Mouse (Mus musculus) gastrocnemius, adult 2 months (tissue): ENCODE measurements around the gene Tbck. TPM values are rescaled to one million over a fixed set of nuclear protein-coding genes. Genes with fewer than 3 reads are reported as not detected.

Source experiments
- DNase-seq: peaks from one replicate; pipeline ENCODE4 v3.0.0; 2022
- H3K27ac ChIP-seq: fragments of 200-600 bp; 2 replicates; pipeline ENCODE4 v1.8.1; 2022; ENCODE audit warnings: mild to moderate bottlenecking
- H3K4me3 ChIP-seq: fragments of 200-600 bp; 2 replicates; pipeline ENCODE4 v1.8.1; 2022; ENCODE audit warnings: mild to moderate bottlenecking, moderate library complexity
- CTCF ChIP-seq: fragments of 200-600 bp; IDR thresholded peaks from 2 replicates; pipeline ENCODE4 v1.8.1; 2022; ENCODE audit warnings: antibody characterized with exemption, mild to moderate bottlenecking, moderate library complexity
- intact Hi-C: fragments of 180-260 bp; cut with DNase I; formaldehyde crosslinking; loops from one replicate; pipeline ENCODE4 v1.15.1; 2025
- total RNA-seq, 2 experiments: library from RNA; stranded (reverse); gene quantifications; 2 replicates each; pipeline ENCODE4 v1.2.3; 2021

Tbck gene
- total RNA-seq, 2 experiments from 2014 or later: 9.6 to 9.8 TPM

DNA sequence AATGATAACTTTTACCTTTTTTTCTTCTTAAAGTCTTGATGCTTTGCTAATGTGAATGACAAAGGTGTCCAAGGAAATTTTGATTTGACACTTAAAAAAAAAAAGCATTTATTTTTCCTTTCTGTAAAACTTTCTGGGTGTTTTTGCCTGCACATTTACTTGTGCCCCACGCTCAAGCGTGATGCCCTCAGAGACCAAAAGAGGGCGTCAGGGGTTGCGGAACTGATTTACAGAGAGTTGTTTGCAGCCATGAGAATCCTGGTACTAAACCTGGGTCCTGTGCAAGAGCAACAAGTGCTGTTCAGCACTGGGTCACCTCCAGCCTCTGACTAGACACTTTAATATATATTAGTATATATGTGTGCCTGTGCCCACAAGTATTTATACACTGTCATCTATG is 23.0 kb downstream of the Tbck start:
- no peak for TF ChIP-seq CTCF
- intact Hi-C loops: no loop called here
- no peak for DNase-seq
- H3K4me3 ChIP-seq: no peak overlapping the region
- no peak overlapping the region for H3K27ac ChIP-seq

DNA sequence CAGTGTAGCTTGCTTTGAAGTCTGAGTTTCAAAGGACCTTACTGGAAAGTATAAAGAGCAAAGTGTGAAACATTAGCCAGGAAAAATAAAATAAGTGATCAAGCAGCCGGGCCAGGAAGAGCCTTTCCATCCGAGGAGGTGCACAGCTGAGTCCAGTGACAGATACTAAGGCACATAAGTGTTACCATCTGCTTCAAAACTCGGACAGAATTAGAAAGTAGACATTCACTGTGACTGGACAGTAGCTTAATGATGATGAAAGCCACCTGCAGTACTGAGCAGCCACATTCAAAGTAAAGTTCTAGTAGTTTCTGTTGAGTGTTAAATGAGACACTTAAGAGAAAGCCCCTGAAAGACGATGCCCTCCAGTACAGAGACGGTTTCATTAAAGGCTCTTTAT is 30.0 kb downstream of the Tbck start:
- H3K4me3 ChIP-seq: no peak overlapping the region
- H3K27ac ChIP-seq: no peak overlapping the region
- DNase-seq: no peak
- TF ChIP-seq CTCF: no peak
- intact Hi-C loops: no loop called here

DNA sequence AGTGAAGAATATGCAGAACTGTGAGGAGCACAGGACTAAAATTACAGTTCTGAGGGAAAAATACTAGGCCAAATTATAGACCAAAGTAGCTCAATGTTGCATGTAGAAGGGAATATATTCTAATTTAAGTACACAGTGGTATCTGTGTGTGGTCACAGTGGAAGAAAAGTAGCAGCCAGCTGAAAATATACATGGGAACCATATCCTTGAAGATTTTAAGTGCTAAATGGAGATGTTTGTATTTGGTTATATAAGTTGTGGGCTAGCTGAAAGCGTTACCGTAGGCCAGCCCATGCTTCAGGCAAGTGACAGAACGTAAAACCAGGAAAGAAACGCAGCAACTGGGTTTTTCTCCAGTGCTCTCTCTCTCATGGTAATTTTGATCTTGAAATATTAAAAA is 33.4 kb downstream of the Tbck start:
- TF ChIP-seq CTCF: no peak
- intact Hi-C loops: no loop called here
- H3K27ac ChIP-seq: no peak overlapping the region
- no peak overlapping the region for H3K4me3 ChIP-seq
- no peak for DNase-seq

DNA sequence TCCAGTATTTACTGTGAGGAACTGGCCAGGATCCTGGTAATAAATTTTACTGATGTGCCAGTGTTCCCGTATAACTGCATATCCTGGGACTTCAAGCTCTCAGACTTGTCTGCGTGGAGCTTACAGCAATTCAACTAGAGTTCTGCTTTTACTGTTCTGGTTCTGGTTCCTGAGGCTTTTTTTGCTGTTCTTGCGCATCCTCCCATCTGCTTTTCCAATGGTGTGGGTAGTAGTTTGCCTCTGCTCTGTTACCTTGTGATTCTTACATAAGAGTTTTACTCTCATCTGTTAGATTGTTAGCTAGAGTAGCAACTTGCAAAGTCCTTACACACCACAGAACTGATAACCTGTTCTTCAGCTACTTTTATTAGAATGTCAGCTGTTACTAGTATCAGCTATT is 40.4 kb downstream of the Tbck start:
- Histone ChIP-seq H3K4me3 (no peak overlapping the region), H3K27ac (no peak overlapping the region)
- intact Hi-C loops: no loop called here
- DNase-seq: no peak
- no peak for TF ChIP-seq CTCF

DNA sequence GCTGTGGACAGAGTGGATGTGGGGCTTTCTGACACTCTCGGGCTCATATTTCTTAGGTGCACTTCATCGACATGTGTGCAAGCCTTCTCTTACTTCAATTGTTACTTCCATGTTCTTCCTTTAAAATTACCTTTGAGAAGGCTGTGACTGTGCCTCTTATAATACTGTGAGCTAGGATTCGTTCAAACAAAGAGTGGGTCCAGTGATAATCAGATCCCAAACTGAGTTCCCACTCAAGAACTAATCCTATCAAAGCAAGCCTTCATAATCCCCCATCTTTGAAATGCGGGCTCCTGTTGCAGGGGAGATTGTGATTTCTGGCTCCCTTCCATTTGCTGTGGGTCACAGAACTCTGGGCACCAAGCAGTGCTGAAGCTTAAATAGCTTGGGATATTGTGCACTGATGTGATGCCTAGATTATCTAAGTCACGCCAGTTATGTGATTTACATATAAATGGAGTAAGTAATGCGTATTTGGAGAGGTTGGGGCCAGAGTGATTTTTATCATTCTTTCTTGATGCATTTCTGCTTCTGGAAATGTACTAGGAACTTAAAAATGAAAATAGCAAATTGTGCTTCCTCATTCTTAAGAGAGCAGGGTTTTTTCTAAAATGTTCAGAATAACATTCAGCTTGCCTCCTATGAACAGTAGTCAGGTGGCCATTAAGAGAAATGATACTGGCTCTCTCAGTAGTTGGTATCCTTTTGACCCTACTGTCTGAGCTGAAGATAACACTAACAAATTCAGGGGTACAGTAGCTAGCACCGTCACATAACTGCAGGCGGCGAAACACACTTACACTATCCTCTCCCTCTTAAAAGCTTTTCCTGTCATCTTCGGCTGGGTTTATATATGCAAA is 60.6 kb downstream of the Tbck start:
- DNase-seq: no peak
- Histone ChIP-seq H3K4me3 (no peak overlapping the region), H3K27ac (no peak overlapping the region)
- no peak for TF ChIP-seq CTCF
- intact Hi-C loops: loop anchor here (5.0 to 10.0 kb wide), 2 partner anchors 340 to 528 kb away; no protein-coding TSS in a partner anchor

DNA sequence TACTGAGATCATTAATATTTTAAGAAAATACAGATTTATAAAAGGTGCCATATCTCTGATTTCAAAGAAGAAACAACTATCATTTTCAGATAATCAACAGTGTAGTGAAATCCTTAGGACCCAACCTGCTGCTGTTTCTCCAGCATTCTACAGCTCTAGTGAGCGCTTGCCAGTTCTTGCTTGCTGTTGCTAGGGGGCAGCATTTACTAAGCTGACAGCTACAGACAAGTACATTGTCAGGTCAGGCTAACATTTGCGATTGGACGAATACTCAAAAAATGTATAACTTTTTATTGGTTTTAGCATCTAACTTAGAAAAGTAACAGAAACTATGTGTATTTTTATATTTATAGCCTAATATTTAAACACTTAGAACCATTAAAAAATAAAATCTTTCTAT is 63.1 kb downstream of the Tbck start:
- Histone ChIP-seq H3K4me3 (no peak overlapping the region), H3K27ac (no peak overlapping the region)
- peak; percentile 38 for DNase-seq
- peak; percentile 81 for TF ChIP-seq CTCF
- intact Hi-C loops: loop anchor here (5.0 to 10.0 kb wide), 2 partner anchors 338 to 525 kb away; no protein-coding TSS in a partner anchor

DNA sequence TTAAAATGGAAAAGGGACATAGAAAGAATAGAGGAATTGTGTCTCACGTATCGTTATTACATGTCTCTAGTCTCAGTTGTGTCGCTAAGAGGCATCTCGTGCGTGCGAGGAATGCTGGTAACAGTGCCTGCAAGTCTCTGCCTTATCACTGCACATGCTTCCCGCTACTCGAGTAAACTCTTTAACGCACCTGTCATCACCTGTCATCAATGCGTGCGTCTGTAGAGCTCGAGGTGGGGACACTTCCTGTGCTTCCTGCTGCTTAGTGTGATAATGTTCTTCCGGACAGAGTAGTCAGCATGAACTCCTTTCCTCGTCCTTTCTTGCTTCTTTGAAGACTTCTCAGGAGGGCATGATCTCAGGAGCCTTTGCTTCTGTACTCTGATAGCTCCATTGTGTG is 63.8 kb downstream of the Tbck start:
- DNase-seq: no peak
- Histone ChIP-seq H3K27ac (no peak overlapping the region), H3K4me3 (no peak overlapping the region)
- intact Hi-C loops: loop anchor here (5.0 to 10.0 kb wide), 2 partner anchors 337 to 525 kb away; no protein-coding TSS in a partner anchor
- TF ChIP-seq CTCF: no peak

DNA sequence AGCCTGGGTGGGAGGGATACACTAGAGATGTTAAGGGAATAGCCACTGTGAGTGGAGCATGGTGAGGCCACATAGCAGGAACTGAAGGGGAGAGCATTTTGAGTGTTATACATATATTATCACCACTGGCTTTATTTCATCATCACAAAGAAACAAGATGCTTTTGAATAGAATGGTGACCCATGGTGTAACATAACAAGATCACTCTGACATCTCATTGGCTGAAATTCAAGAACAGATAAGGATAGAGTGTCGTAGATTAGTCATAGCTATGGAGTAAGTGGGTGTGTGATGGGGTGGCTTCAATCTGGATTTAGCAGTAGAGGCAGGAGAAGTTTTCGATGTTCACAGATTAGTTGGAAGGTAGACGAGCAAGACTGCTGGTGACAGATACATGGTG is 64.8 kb downstream of the Tbck start:
- intact Hi-C loops: loop anchor here (5.0 to 10.0 kb wide), 2 partner anchors 336 to 524 kb away; no protein-coding TSS in a partner anchor
- no peak overlapping the region for H3K27ac ChIP-seq
- no peak for TF ChIP-seq CTCF
- no peak overlapping the region for H3K4me3 ChIP-seq
- DNase-seq: no peak

DNA sequence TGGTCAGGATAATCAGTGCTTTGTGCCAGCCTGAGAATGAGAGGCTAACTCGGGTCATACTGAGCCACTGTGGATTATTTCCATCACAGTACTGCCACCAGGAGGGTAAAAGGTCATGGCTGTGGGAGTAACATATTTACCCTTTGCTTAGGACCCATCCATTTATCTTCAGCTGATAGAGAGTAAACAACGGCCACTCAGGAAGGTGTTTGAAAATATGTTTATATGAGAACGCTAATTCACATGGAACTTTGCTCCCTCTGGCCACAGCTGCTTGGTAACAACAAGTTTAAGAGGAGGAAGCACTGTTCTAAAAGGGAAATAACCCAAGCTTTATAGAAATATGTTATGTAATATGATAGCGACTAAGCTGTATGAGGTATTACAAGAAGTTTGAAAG is 68.8 kb downstream of the Tbck start:
- intact Hi-C loops: no loop called here
- no peak for DNase-seq
- no peak overlapping the region for H3K4me3 ChIP-seq

DNA sequence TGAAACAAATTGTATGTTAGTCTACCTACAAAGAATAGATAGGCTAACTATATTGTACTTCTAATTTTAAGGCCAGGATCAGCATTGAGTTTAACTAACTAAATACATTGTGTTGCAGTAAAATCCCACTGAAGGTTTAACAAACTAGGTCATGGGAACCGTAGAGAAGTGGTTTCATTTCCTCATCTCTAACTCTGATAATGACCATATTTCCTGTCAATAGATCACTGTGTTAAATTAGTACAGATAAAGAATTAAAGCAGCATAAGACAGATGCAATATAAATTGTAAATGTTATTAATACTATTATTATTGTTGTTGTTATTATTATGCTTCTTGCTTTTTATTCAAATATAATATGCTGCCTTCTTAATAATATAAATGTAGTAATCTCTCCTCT is 72.3 kb downstream of the Tbck start:
- no peak for TF ChIP-seq CTCF
- no peak overlapping the region for H3K4me3 ChIP-seq
- intact Hi-C loops: no loop called here
- H3K27ac ChIP-seq: no peak overlapping the region
- no peak for DNase-seq

More for the DNA sequence above, 68.8 kb downstream of the Tbck start:
- no peak overlapping the region for H3K27ac ChIP-seq
- TF ChIP-seq CTCF: no peak

DNA sequence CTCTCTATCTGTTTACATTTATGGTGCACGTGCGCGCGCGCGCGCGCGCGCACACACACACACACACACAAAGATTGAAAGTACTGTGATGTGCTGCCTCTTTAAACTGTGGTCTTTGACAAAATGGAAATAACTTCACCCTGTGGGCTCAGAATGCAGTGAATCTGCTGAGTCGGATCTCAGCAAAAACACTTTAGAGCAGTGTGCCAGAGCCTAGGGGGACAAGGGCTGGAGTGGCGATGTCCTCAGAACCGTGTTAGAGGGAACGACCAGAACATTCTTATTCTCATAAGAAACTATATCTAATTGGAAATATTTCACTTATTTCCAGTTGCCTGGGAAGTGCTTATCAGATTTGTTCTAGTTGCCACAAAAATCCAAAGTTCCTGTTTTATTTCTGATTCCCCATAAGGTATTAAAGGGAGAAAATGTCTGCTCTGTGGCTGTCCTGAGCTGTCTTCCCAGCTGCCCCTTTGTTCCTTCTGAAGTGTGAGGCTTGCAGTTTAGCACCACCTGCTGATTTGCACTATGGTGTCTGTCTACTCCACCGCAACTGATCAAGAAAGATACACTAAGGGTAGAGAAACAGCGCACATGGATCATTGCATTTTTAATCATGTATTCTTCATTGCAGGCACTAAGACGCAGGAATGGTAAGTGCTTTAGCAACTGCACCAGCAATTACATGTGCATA is 82.2 kb downstream of the Tbck start:
- TF ChIP-seq CTCF: no peak
- Histone ChIP-seq H3K27ac (no peak overlapping the region), H3K4me3 (no peak overlapping the region)
- no peak for DNase-seq
- intact Hi-C loops: no loop called here

DNA sequence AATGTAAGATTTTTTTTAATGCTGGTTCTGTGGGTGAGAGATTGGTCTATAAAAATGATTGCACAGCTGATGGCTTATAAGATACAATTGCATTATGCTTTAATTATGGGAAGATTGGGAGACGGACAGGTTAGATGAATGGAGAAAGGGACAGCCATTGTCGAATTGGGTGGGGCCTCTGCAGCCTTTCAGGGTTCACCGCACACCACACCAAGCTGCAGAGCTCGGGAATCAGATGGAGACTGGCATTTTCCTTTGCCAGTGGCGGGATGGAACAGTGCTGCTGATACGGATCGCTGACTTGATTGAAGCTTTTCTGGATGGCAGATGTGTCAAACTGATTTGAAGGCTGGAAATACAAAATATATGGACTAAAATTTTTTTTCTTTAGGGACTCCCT is 88.1 kb downstream of the Tbck start:
- DNase-seq: no peak
- Histone ChIP-seq H3K4me3 (no peak overlapping the region), H3K27ac (no peak overlapping the region)
- intact Hi-C loops: no loop called here
- TF ChIP-seq CTCF: no peak

DNA sequence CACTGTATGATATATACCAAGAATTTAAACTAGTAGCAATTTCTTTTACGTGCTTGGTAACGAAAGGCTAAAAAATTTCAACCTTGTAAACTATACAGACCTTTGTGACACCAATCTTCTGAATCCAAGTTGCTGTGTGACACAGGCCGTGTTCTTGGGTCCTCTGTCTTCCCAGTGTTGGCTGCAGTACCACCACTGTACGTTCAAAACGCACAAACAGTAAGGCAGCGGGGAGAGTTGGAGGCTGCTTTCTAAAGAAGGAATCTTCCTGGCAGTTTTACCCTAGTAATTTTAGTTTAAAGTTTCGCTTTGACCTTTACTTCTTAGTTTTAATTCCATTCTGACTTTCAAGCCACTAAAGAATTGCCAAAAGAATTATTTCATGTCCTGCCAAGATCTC is 92.7 kb downstream of the Tbck start:
- no peak overlapping the region for H3K4me3 ChIP-seq
- no peak for DNase-seq
- H3K27ac ChIP-seq: no peak overlapping the region
- intact Hi-C loops: no loop called here
- no peak for TF ChIP-seq CTCF
